Mouse (Mus musculus) C2C12 (cell line): ENCODE data around the gene Gm5089.

Experiments used
- CTCF ChIP-seq: IDR thresholded peaks from one replicate; pipeline ENCODE4 v1.5.1; 2011; ENCODE audit not compliant: control insufficient read depth, insufficient read depth, insufficient read length
- MAX ChIP-seq: IDR thresholded peaks from one replicate; pipeline ENCODE4 v1.6.1; 2011; ENCODE audit warnings: mild to moderate bottlenecking, control low read depth

- TF ChIP-seq MAX (no peak), CTCF (no peak)
Measured at GRCm38 (mm10) chr14:122467926-122468841, 17.3 kb upstream of the Gm5089 start.
